In the genomic region with DNA sequence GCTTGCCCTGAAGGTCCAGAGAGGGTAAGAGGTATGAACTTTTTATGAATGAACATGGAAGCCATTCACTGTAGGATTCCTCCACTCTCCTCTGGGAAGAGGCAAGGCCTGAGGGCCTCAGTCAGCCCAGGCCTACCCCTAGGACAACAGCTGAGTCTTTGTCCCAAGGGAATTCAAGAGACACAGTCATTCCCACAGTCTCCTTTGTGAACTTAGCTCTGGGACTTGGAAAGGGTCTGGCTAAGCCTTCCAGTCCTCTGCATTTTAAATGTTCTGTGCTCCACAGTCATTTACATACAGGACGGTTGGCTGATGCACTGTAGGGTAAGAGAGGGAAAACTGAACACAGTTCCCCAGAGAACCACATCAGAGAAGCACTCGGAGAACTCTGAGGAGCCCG, we compare ENCODE assay signal across 26 mouse cellular contexts.
DNase-seq lines count a peak whose midpoint lies in the region; ATAC-seq and TF ChIP-seq lines count a peak whose summit lies in the region.
"Had no signal": no experiment of that assay in that cellular context is flagged by ENCODE, and none has a peak within 500 bp of the region (broad histone marks: within the 10 kb centered on the region; RNA-seq: fewer than 3 reads in every experiment).

No protein-coding gene starts in this region.

- DNase-seq in forebrain, postnatal 0 days, result no peak
- DNase-seq in forebrain, embryonic 11.5 days (ENCODE audit: low spot score), result no peak
- no peak for DNase-seq in heart, adult 2 months
- DNase-seq in heart, adult 8-10 months (ENCODE audit: low spot score), result no peak
- DNase-seq in neural tube, embryonic 10.5 days (ENCODE audit: extremely low spot score, low spot score), result no peak
- no peak for DNase-seq in urinary bladder, postnatal 36 days (ENCODE audit: low spot score in 2 of 2)
- DNase-seq: adrenal gland, adult 2 months; adrenal gland, postnatal 25 days; cerebellum, adult 11-12 months; cerebellum, adult 8-10 months; cerebellum, postnatal 10 days; cerebellum, postnatal 36 days; embryo, embryonic 11 days; gastrocnemius, postnatal 10 days; heart, postnatal 10 days; heart, postnatal 36 days had no signal

- H3K9ac ChIP-seq in forebrain, postnatal 0 days, result no peak overlapping the region
- no peak overlapping the region for H3K9ac ChIP-seq in forebrain, embryonic 11.5 days (ENCODE audit: low read length)
- no peak overlapping the region for H3K9ac ChIP-seq in heart, adult 2 months (ENCODE audit: low read depth, low read length)
- H3K9ac ChIP-seq in neural tube, embryonic 14.5 days (replicated peaks; ENCODE audit: low read depth, low read length), result no peak overlapping the region
- H3K9ac ChIP-seq: heart, embryonic 12.5 days; heart, embryonic 15.5 days; hindbrain, embryonic 14.5 days had no signal

- 72% methylated on average over 3 of the region's 3 CpGs for WGBS in forebrain, postnatal 0 days
- 82% methylated on average over 3 of the region's 3 CpGs for WGBS in forebrain, embryonic 11.5 days
- 74% methylated on average over 3 of the region's 3 CpGs for WGBS in heart, adult 2 months
- 65% methylated on average over 3 of the region's 3 CpGs for WGBS in neural tube, embryonic 14.5 days

- TF ChIP-seq CTCF in forebrain, postnatal 0 days (IDR thresholded peaks at IDR 0.05; ENCODE audit: low read depth), result no peak
- no peak for TF ChIP-seq CTCF in heart, adult 2 months (IDR thresholded peaks at IDR 0.05)

- no peaks in the 10 kb centered on the region for H3K79me2 ChIP-seq in heart, adult 2 months (replicated peaks; ENCODE audit: control insufficient read depth, insufficient read depth, low read length)

- TF ChIP-seq POLR2A in heart, adult 2 months (IDR thresholded peaks at IDR 0.05; ENCODE audit: insufficient read depth, low read depth, low read length), result 0 out of 2 replicates have a peak, but pooled peaks have one; percentile 25

- ATAC-seq in forebrain, postnatal 0 days, result 0 out of 2 replicates have a peak, but pooled peaks have one; percentile 14
- no peak for ATAC-seq in forebrain, embryonic 11.5 days (replicated peaks; ENCODE audit: low FRiP score)
- peak; percentile 34; the same call in 1 of the 2 replicates for ATAC-seq in neural tube, embryonic 14.5 days (ENCODE audit: low read depth)
- ATAC-seq: forebrain, embryonic 14.5 days; intestine, postnatal 0 days; Patski had no signal

- no peaks in the 10 kb centered on the region for H3K4me1 ChIP-seq in forebrain, postnatal 0 days (ENCODE audit: insufficient read depth)
- H3K4me1 ChIP-seq in forebrain, embryonic 11.5 days (replicated peaks; ENCODE audit: control insufficient read depth, insufficient read depth, low read length), result no peaks in the 10 kb centered on the region
- peaks cover 13% of the 10 kb centered on the region for H3K4me1 ChIP-seq in heart, adult 2 months (ENCODE audit: control insufficient read depth, insufficient read depth, low read length)
- H3K4me1 ChIP-seq in neural tube, embryonic 14.5 days (ENCODE audit: control insufficient read depth, insufficient read depth, low read length), result no peaks in the 10 kb centered on the region
- H3K4me1 ChIP-seq: heart, embryonic 12.5 days had no signal

- no peak overlapping the region for H3K27ac ChIP-seq in forebrain, postnatal 0 days (ENCODE audit: low read depth, low read length)
- no peak overlapping the region for H3K27ac ChIP-seq in forebrain, embryonic 11.5 days (ENCODE audit: low read depth, low read length)
- H3K27ac ChIP-seq in heart, adult 2 months, result peak overlapping the region; percentile 5; the same call in 1 of the 2 replicates
- no peak overlapping the region for H3K27ac ChIP-seq in neural tube, embryonic 14.5 days (ENCODE audit: low read depth, low read length)
- H3K27ac ChIP-seq: forebrain, embryonic 10.5 days; heart, embryonic 15.5 days; hindbrain, embryonic 10.5 days; hindbrain, embryonic 14.5 days had no signal

- no peak overlapping the region for H3K4me3 ChIP-seq in forebrain, postnatal 0 days (ENCODE audit: low read depth, low read length)
- no peak overlapping the region for H3K4me3 ChIP-seq in forebrain, embryonic 11.5 days (ENCODE audit: low read depth, low read length)
- no peak overlapping the region for H3K4me3 ChIP-seq in heart, adult 2 months
- H3K4me3 ChIP-seq in neural tube, embryonic 14.5 days (ENCODE audit: low read depth, low read length), result no peak overlapping the region
- H3K4me3 ChIP-seq: forebrain, embryonic 10.5 days; heart, embryonic 12.5 days; heart, embryonic 15.5 days; hindbrain, embryonic 10.5 days had no signal

- TF ChIP-seq EP300 in heart, adult 2 months (IDR thresholded peaks at IDR 0.05; ENCODE audit: insufficient read depth, low read depth, low read length), result no peak

- H3K27me3 ChIP-seq in forebrain, postnatal 0 days (ENCODE audit: insufficient read depth, low read length), result no peaks in the 10 kb centered on the region
- no peaks in the 10 kb centered on the region for H3K27me3 ChIP-seq in forebrain, embryonic 11.5 days (ENCODE audit: control insufficient read depth, insufficient read depth, low read length)
- H3K27me3 ChIP-seq in heart, adult 2 months (ENCODE audit: control insufficient read depth, insufficient read depth, low read length), result no peaks in the 10 kb centered on the region
- H3K27me3 ChIP-seq in neural tube, embryonic 14.5 days (ENCODE audit: control insufficient read depth, insufficient read depth, low read length), result no peaks in the 10 kb centered on the region
- H3K27me3 ChIP-seq: heart, embryonic 12.5 days; heart, embryonic 15.5 days; Patski had no signal

- H3K9me3 ChIP-seq in forebrain, postnatal 0 days (ENCODE audit: low read length), result no peaks in the 10 kb centered on the region
- no peaks in the 10 kb centered on the region for H3K9me3 ChIP-seq in forebrain, embryonic 11.5 days (ENCODE audit: control insufficient read depth, low read length)
- no peaks in the 10 kb centered on the region for H3K9me3 ChIP-seq in neural tube, embryonic 14.5 days (ENCODE audit: control insufficient read depth, low read length)
- H3K9me3 ChIP-seq: forebrain, embryonic 10.5 days; heart, embryonic 12.5 days; heart, embryonic 15.5 days; hindbrain, embryonic 10.5 days had no signal

- no peaks in the 10 kb centered on the region for H3K36me3 ChIP-seq in forebrain, postnatal 0 days (ENCODE audit: insufficient read depth)
- H3K36me3 ChIP-seq in forebrain, embryonic 11.5 days (ENCODE audit: control insufficient read depth, insufficient read depth, low read length), result no peaks in the 10 kb centered on the region
- peaks cover 9% of the 10 kb centered on the region for H3K36me3 ChIP-seq in heart, adult 2 months (ENCODE audit: control insufficient read depth, insufficient read depth, low read length)
- H3K36me3 ChIP-seq in neural tube, embryonic 14.5 days (ENCODE audit: control insufficient read depth, insufficient read depth, low read length), result no peaks in the 10 kb centered on the region
- H3K36me3 ChIP-seq: forebrain, embryonic 10.5 days; G1E; hindbrain, embryonic 10.5 days had no signal

- intact Hi-C loops in heart, adult 2 months (cut with DNase I), result loop anchor here (2.0 to 5.0 kb wide), 2 partner anchors 18 to 34 kb away; no protein-coding TSS in a partner anchor

- no peak overlapping the region for H3K4me2 ChIP-seq in forebrain, postnatal 0 days (ENCODE audit: low read depth)
- H3K4me2 ChIP-seq in forebrain, embryonic 11.5 days (ENCODE audit: low read depth, low read length, severe bottlenecking), result no peak overlapping the region
- no peak overlapping the region for H3K4me2 ChIP-seq in neural tube, embryonic 14.5 days (ENCODE audit: low read depth, low read length)
- H3K4me2 ChIP-seq: heart, embryonic 12.5 days; heart, embryonic 15.5 days; hindbrain, embryonic 14.5 days had no signal
